Mouse (Mus musculus): ENCODE results near the gene Fchsd2. TPM values are rescaled to one million over a fixed set of nuclear protein-coding genes. Genes with fewer than 3 reads are reported as not detected.

Gene Fchsd2
- 20.5 and 35.5 TPM in 2 replicates for polyA plus RNA-seq (2014; fragmentation: Nextera tagmentation; extraction: Ambion mirVana)

DNA sequence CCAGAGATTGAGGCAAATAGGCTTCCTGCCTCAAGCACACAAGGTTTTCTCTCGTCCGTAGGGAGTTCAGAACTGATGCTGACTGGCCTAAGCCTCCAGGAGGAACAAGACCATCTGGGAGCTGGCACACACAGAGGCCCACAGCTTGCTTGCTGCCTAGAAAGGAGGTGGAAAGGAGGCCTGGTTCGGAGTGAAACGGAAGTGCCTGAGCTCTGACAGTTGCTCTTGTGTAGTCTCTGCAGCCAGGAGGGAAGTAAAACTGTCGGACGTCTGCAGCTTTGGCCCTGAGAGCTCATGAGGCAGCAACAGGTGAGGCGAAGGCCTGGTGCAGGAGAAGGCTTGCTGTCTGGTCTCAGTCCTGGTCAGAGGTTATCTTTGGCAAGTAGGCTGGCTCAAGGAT lies at the start of gene Fchsd2:
TSS of gene Fchsd2 (plus strand) at position 246 of the 400 bp plus-strand sequence.
- Histone ChIP-seq H3K9me3 (ENCODE audit: control insufficient read depth, low read length) (no peaks in the 10 kb centered on the region), H3K4me1 (ENCODE audit: control insufficient read depth, insufficient read depth, low read length) (no peaks in the 10 kb centered on the region), H3K4me2 (replicated peaks; ENCODE audit: low read depth, low read length) (no peak within 1 kb of the TSS), H3K36me3 (ENCODE audit: control insufficient read depth, insufficient read depth, low read length) (no peaks in the 10 kb centered on the region), H3K27me3 (ENCODE audit: control insufficient read depth, insufficient read depth, low read length) (no peaks in the 10 kb centered on the region), H3K4me3 (ENCODE audit: low read length) (no peak within 1 kb of the TSS), H3K27ac (ENCODE audit: low read depth, low read length) (no peak within 1 kb of the TSS), H3K9ac (ENCODE audit: low read depth, low read length) (no peak within 1 kb of the TSS)
- WGBS, result 73% methylated on average over 7 of the region's 7 CpGs
- ATAC-seq (ENCODE audit: low FRiP score, low TSS enrichment), result no peak

DNA sequence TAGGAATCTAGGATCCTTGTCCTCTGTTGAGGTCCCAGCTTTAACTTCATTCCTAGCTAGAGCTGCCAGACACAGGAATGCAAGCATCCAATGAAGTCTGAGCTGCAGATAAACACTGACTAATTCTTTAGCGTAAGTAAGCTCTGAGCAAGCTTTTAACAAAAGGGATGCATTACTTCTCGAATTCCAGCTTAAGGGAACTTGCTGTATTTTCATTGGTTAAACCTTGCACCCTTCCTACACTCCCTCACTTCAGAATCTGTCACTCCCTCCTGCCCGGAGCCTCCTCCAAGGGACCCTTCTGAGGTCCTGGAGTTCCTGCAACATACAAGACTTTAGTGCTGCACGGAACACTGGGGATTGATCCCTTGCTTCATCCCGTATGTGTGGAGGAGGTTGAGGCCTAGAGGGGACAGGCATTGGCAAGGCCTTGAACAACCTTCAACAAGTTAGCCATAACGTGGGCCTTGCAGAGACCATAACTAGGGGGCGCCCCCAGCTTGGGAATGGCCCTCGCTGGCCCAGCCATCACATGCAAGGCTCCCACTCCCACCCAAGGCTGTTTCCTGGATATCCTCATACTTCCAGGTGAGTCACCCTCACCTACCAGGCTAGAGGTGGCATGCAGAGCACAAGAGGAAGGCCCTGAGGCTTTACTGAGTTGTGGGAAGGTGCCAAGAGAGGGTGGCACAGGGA lies 48.7 kb upstream of the Fchsd2 start:
- Histone ChIP-seq H3K4me1 (ENCODE audit: control insufficient read depth, insufficient read depth, low read length) (peaks cover 7% of the 10 kb centered on the region; the same call in 1 of the 2 replicates), H3K36me3 (ENCODE audit: control insufficient read depth, insufficient read depth, low read length) (no peaks in the 10 kb centered on the region), H3K4me3 (ENCODE audit: low read length) (no peak overlapping the region), H3K27me3 (ENCODE audit: control insufficient read depth, insufficient read depth, low read length) (no peaks in the 10 kb centered on the region), H3K9ac (ENCODE audit: low read depth, low read length) (no peak overlapping the region), H3K4me2 (replicated peaks; ENCODE audit: low read depth, low read length) (no peak overlapping the region), H3K9me3 (ENCODE audit: control insufficient read depth, low read length) (no peaks in the 10 kb centered on the region), H3K27ac (ENCODE audit: low read depth, low read length) (no peak overlapping the region)
- 40% methylated on average over 8 of the region's 8 CpGs for WGBS
- ATAC-seq (ENCODE audit: low FRiP score, low TSS enrichment), result peak; percentile 47

DNA sequence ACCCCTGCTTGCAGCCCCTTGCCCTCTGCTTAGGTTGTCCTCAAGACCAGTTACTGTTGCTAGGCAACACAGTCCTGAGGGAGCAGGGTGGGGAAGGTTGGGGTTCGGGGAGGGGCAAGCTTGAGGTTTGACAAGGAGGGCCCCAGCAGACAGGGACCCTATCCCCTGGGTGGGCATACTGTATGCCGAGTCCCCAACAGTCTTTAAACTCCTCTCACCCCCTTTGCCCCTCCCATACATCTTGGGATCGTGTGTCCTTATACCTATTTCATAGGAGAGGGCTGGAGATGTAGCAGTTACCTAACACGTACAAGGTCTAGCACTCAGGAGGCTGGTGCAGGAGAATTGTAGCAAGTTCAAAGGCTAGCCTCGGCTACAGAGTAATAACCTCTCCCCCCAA lies 44.4 kb upstream of the Fchsd2 start:
- WGBS, result 62% methylated on average over 5 of the region's 5 CpGs
- no peak for ATAC-seq (ENCODE audit: low FRiP score, low TSS enrichment)
- Histone ChIP-seq H3K27me3 (ENCODE audit: control insufficient read depth, insufficient read depth, low read length) (no peaks in the 10 kb centered on the region), H3K9me3 (ENCODE audit: control insufficient read depth, low read length) (no peaks in the 10 kb centered on the region), H3K36me3 (ENCODE audit: control insufficient read depth, insufficient read depth, low read length) (no peaks in the 10 kb centered on the region), H3K27ac (ENCODE audit: low read depth, low read length) (no peak overlapping the region), H3K9ac (ENCODE audit: low read depth, low read length) (no peak overlapping the region), H3K4me1 (ENCODE audit: control insufficient read depth, insufficient read depth, low read length) (no peaks in the 10 kb centered on the region), H3K4me3 (ENCODE audit: low read length) (no peak overlapping the region), H3K4me2 (replicated peaks; ENCODE audit: low read depth, low read length) (no peak overlapping the region)

DNA sequence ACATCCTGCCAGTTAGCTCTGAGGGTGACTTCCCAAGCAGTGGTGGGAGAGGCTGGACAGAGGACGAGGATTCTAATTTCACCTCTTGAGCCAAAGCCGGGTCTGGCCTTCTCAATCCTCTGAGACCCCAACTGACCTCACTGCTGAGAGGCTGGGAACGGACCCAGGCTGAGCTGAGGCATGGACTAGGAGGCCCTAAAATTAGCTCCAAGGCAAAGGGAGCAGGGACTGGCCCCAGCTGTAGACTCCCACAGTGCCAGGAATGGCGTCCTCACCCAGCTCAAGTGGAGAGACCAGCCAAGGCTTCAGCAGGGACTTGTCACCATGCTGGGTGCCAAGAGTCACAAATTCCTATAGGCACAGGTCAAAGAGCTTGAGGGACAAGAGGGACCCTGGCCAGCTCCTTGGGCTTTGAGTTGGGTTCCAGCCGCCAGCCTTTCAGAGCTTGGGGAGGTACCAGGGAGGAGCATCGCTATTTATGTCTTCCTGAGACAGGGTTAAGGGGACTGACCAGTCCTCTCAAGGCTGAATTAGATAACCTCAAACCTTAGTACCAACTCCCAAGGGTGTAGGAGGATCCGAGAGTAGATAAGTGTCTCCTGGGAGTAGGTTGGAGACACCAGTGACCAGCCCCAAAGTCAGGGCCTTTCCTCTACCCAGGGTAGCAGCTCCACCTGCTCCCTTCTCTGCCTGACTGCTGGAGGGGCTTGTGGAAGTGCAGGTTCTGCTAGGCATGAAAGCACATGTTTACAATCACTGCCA lies 43.2 kb upstream of the Fchsd2 start:
- Histone ChIP-seq H3K36me3 (ENCODE audit: control insufficient read depth, insufficient read depth, low read length) (no peaks in the 10 kb centered on the region), H3K27ac (ENCODE audit: low read depth, low read length) (no peak overlapping the region), H3K4me1 (ENCODE audit: control insufficient read depth, insufficient read depth, low read length) (no peaks in the 10 kb centered on the region), H3K9me3 (ENCODE audit: control insufficient read depth, low read length) (no peaks in the 10 kb centered on the region), H3K9ac (ENCODE audit: low read depth, low read length) (no peak overlapping the region), H3K27me3 (ENCODE audit: control insufficient read depth, insufficient read depth, low read length) (no peaks in the 10 kb centered on the region), H3K4me3 (ENCODE audit: low read length) (no peak overlapping the region), H3K4me2 (replicated peaks; ENCODE audit: low read depth, low read length) (no peak overlapping the region)
- ATAC-seq (ENCODE audit: low FRiP score, low TSS enrichment), result no peak
- WGBS, result 70% methylated on average over 7 of the region's 7 CpGs

DNA sequence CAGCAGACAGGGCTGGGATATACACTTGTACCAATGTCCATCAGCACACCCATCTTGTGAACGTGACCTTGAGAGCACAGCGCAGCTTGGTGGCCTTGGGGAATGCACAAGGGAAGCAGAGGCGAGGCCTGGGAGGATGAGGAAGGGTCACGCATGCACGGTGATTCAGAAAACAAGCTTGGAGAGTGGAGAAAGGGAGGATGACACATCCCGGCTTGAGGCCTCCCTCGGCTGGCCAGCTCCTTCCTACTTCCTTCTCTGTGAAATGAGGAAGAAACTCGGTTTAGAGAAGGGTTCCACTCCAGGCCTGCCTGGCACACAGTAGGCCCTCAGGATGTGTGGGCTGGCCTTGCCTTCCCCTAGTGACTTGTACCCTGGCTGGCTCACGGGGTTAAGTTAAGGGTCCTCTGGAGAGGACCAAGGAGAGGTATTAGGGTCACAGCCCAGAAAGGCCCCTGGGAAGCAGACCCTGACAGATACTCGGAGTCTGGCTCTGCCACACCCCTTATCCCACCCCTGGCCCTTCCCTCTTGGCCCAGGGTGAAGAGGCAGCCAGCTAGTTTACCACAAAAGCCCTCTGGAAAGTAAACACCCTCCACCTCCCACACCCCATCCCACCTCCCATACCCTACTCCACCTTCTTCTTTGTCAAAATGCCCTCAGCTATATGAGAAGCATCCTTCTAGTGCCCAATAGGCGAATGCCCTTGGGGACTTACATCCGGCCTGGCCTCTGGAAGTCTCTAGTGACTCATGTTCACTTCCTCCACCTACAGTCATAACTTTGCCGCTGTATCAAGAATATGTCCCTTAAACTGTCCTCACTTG lies 41.7 kb upstream of the Fchsd2 start:
- 69% methylated on average over 13 of the region's 13 CpGs for WGBS
- no peak overlapping the region for H3K27ac ChIP-seq (ENCODE audit: low read depth, low read length)

DNA sequence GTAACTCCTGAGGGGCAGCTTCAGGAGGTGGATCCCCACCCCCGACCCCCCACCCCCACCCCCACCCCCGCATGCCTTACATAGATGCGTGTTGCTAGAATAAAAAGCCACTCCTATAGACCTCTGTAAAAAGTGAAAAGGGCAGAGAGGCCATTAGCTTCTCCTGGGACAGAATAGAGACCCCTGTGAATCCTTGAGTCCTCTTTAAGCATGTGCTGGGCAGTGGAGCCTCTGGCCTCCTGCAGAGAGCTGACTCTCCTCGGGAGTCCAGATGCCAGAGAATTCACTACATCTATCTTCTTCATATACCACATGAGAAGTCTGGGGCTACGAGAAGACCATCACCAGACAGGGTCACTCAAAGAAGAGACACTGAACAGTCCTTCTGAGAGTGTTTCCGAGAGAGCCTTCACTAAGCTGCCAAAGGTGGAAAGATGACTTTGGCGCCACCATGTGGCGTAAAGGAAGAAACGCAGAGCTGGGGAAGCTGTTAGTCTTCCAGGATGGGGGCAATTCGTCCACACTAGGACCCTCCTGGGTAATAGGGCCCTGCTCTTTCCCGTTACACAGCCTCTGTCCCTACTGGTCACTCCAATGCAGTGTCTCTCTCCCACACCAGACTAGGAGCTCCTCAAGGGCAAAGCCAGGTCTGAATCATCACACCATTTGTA lies 41.0 kb upstream of the Fchsd2 start:
- Histone ChIP-seq H3K4me3 (ENCODE audit: low read length) (no peak overlapping the region), H3K4me2 (replicated peaks; ENCODE audit: low read depth, low read length) (no peak overlapping the region), H3K9ac (ENCODE audit: low read depth, low read length) (no peak overlapping the region), H3K9me3 (ENCODE audit: control insufficient read depth, low read length) (no peaks in the 10 kb centered on the region), H3K27ac (ENCODE audit: low read depth, low read length) (no peak overlapping the region), H3K36me3 (ENCODE audit: control insufficient read depth, insufficient read depth, low read length) (no peaks in the 10 kb centered on the region), H3K4me1 (ENCODE audit: control insufficient read depth, insufficient read depth, low read length) (no peaks in the 10 kb centered on the region), H3K27me3 (ENCODE audit: control insufficient read depth, insufficient read depth, low read length) (no peaks in the 10 kb centered on the region)
- ATAC-seq (ENCODE audit: low FRiP score, low TSS enrichment), result peak; percentile 70
- WGBS, result 22% methylated on average over 11 of the region's 11 CpGs

More for the DNA sequence above, 41.7 kb upstream of the Fchsd2 start:
- Histone ChIP-seq H3K9ac (ENCODE audit: low read depth, low read length) (no peak overlapping the region), H3K36me3 (ENCODE audit: control insufficient read depth, insufficient read depth, low read length) (no peaks in the 10 kb centered on the region), H3K4me3 (ENCODE audit: low read length) (no peak overlapping the region), H3K27me3 (ENCODE audit: control insufficient read depth, insufficient read depth, low read length) (no peaks in the 10 kb centered on the region), H3K4me2 (replicated peaks; ENCODE audit: low read depth, low read length) (no peak overlapping the region), H3K9me3 (ENCODE audit: control insufficient read depth, low read length) (no peaks in the 10 kb centered on the region), H3K4me1 (ENCODE audit: control insufficient read depth, insufficient read depth, low read length) (no peaks in the 10 kb centered on the region)
- peak; percentile 47; the same call in 1 of the 2 replicates for ATAC-seq (ENCODE audit: low FRiP score, low TSS enrichment)

- WGBS, result 64% methylated on average over 2 of the region's 2 CpGs
- no peaks in the 10 kb centered on the region for H3K27me3 ChIP-seq (ENCODE audit: control insufficient read depth, insufficient read depth, low read length)
These were observed 39.5 kb upstream of the Fchsd2 start for GRCm38 (mm10) chr7:101053136-101053535.

GRCm38 (mm10) chr7:101057309-101057708 lies 35.4 kb upstream of the Fchsd2 start:
- Histone ChIP-seq H3K27me3 (ENCODE audit: control insufficient read depth, insufficient read depth, low read length) (no peaks in the 10 kb centered on the region), H3K4me2 (replicated peaks; ENCODE audit: low read depth, low read length) (no peak overlapping the region), H3K9me3 (ENCODE audit: control insufficient read depth, low read length) (no peaks in the 10 kb centered on the region), H3K9ac (ENCODE audit: low read depth, low read length) (no peak overlapping the region), H3K36me3 (ENCODE audit: control insufficient read depth, insufficient read depth, low read length) (no peaks in the 10 kb centered on the region), H3K27ac (ENCODE audit: low read depth, low read length) (no peak overlapping the region), H3K4me1 (ENCODE audit: control insufficient read depth, insufficient read depth, low read length) (no peaks in the 10 kb centered on the region), H3K4me3 (ENCODE audit: low read length) (no peak overlapping the region)
- ATAC-seq (ENCODE audit: low FRiP score, low TSS enrichment), result no peak
- 48% methylated on average over 4 of the region's 4 CpGs for whole genome bisulfite sequencing

More at GRCm38 (mm10) chr7:101053136-101053535, 39.5 kb upstream of the Fchsd2 start:
- ATAC-seq (ENCODE audit: low FRiP score, low TSS enrichment), result no peak
- Histone ChIP-seq H3K27ac (ENCODE audit: low read depth, low read length) (no peak overlapping the region), H3K9ac (ENCODE audit: low read depth, low read length) (no peak overlapping the region), H3K36me3 (ENCODE audit: control insufficient read depth, insufficient read depth, low read length) (no peaks in the 10 kb centered on the region), H3K4me3 (ENCODE audit: low read length) (no peak overlapping the region), H3K9me3 (ENCODE audit: control insufficient read depth, low read length) (no peaks in the 10 kb centered on the region), H3K4me1 (ENCODE audit: control insufficient read depth, insufficient read depth, low read length) (no peaks in the 10 kb centered on the region), H3K4me2 (replicated peaks; ENCODE audit: low read depth, low read length) (no peak overlapping the region)

Data from kidney, embryonic 14.5 days (tissue).